Mouse (Mus musculus): ENCODE results near the gene Gm1330.
A peak's percentile ranks its signal among the peaks of the same experiment; 100 is the strongest.
"Not testable (repeated sequence)": the region's sequence is repeated elsewhere in the genome, so short reads cannot be mapped to it uniquely, and the experiment has no call there.

Gene Gm1330

GRCm38 (mm10) chr2:149003151-149003550, at the start of gene Gm1330:
TSS of gene Gm1330 (minus strand) at chr2:149003251.
- no peak for DNase-seq (ENCODE audit: inconsistent age in 2 of 2, low spot score in 1 of 2)

DNA sequence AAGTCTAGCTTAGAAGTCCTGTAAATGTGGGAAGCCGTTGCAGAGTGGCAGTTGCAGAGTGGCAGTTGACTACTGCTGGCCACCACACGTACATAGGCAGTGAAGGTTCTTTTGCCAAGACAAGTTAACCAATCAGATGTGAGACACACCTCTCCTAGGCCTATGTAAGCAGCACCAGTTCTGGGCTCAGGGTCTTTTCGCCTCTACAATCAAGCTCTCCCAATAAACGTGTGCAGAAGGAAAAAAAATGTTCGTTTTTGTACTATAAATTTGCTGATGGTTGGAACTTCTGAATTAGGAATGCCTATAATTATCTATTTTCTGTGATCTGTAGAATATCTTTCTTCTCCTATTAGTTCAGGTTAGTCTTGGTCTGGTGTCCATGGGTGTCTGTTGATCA, 14.1 kb upstream of the Gm1330 start, which contains the start of gene Gm10750:
Gene Gm10750, minus strand, starts transcription at position 101 of the 400 bp plus-strand sequence.
- DNase-seq (ENCODE audit: inconsistent age in 2 of 2, low spot score in 1 of 2), result not testable (repeated sequence)

- DNase-seq (ENCODE audit: inconsistent age in 2 of 2, low spot score in 1 of 2), result peak in 1 of 2 experiments; percentile 35
Measured at GRCm38 (mm10) chr2:149004826-149005225, 1.8 kb upstream of the Gm1330 start.

DNA sequence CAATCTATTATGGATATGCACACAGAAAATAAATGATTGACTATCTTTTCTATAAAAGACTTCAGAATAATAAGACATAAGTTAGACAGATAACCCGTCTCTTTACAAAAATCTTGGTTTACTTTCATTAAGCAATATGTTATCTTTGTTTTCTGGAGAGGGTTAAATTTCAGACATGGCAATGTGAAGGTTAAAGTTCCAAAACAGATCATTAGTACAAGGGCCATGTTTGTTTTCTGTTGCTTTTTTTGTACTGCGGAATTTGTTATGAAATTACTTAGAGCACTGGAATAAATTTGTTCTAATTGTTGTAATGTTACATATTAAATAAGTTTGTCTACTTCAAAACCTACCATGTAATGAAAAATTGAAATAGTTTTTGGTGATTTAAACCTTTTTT, 7.9 kb downstream of the Gm1330 start:
- DNase-seq (ENCODE audit: inconsistent age in 2 of 2, low spot score in 1 of 2), result no peak
